Mouse (Mus musculus) ES-Bruce4 (cell line): ENCODE results near the gene Eif3b. TPM values are rescaled to one million over a fixed set of nuclear protein-coding genes. Genes with fewer than 3 reads are reported as not detected.

Experiments used
- H3K27ac ChIP-seq: 2 replicates; pipeline ENCODE4 v1.5.1; 2012; ENCODE audit warnings: low read length, inconsistent platforms; ENCODE audit not compliant: insufficient read depth
- H3K27me3 ChIP-seq: 2 replicates; pipeline ENCODE4 v1.6.1; 2012; ENCODE audit warnings: mild to moderate bottlenecking, low read length, inconsistent platforms; ENCODE audit not compliant: control insufficient read depth, poor library complexity, insufficient read depth, severe bottlenecking
- H3K36me3 ChIP-seq: 2 replicates; pipeline ENCODE4 v1.6.1; 2012; ENCODE audit warnings: inconsistent platforms, mild to moderate bottlenecking, low read length, moderate library complexity; ENCODE audit not compliant: control insufficient read depth, poor library complexity, insufficient read depth, severe bottlenecking
- H3K4me1 ChIP-seq: one replicate; pipeline ENCODE4 v1.8.1; 2011; ENCODE audit warnings: low read length; ENCODE audit not compliant: control insufficient read depth, insufficient read depth
- H3K4me3 ChIP-seq: 2 replicates; pipeline ENCODE4 v1.5.1; 2011; ENCODE audit warnings: low read depth, mild to moderate bottlenecking, low read length
- H3K9ac ChIP-seq: 2 replicates; pipeline ENCODE4 v1.6.1; 2012; ENCODE audit warnings: low read depth, mild to moderate bottlenecking, inconsistent platforms; ENCODE audit not compliant: poor library complexity, severe bottlenecking
- H3K9me3 ChIP-seq: replicated peaks from 2 replicates; pipeline ENCODE4 v1.6.1; 2012; ENCODE audit warnings: mild to moderate bottlenecking, low read length, inconsistent platforms; ENCODE audit not compliant: control insufficient read depth, poor library complexity, insufficient read depth, severe bottlenecking
- CTCF ChIP-seq: IDR thresholded peaks from one replicate; pipeline ENCODE4 v1.8.1; 2011; ENCODE audit warnings: low read depth, low read length
- EP300 ChIP-seq: IDR thresholded peaks from 2 replicates; pipeline ENCODE4 v1.6.1; 2011; ENCODE audit warnings: low read depth, low read length; ENCODE audit not compliant: insufficient read depth
- POLR2A ChIP-seq: IDR thresholded peaks from one replicate; pipeline ENCODE4 v1.8.1; 2011; ENCODE audit warnings: low read length; ENCODE audit not compliant: insufficient read depth
- polyA plus RNA-seq: library from polyadenylated mRNA; stranded (reverse); fragments of >200 nt; gene quantifications from 2 replicates; pipeline ENCODE4 v1.2.4, GENCODE M21; 2011; ENCODE audit warnings: low read depth; ENCODE audit not compliant: missing spikeins, insufficient read depth, insufficient read length

Gene Eif3b
- polyA plus RNA-seq, 1 experiment: 283 TPM

GRCm38 (mm10) chr5:140383559-140383958 is 35.6 kb upstream of the Eif3b start:
- no peak overlapping the region for H3K27ac ChIP-seq
- H3K36me3 ChIP-seq: no peaks in the 10 kb centered on the region

GRCm38 (mm10) chr5:140384462-140384861 is 34.7 kb upstream of the Eif3b start:
- Histone ChIP-seq H3K27me3 (no peaks in the 10 kb centered on the region), H3K36me3 (no peaks in the 10 kb centered on the region), H3K4me3 (no peak overlapping the region), H3K9me3 (no peaks in the 10 kb centered on the region), H3K4me1 (no peaks in the 10 kb centered on the region), H3K9ac (no peak overlapping the region), H3K27ac (no peak overlapping the region)
- TF ChIP-seq EP300 (no peak), POLR2A (no peak), CTCF (no peak)

More at GRCm38 (mm10) chr5:140383559-140383958, 35.6 kb upstream of the Eif3b start:
- Histone ChIP-seq H3K4me1 (peaks cover 1% of the 10 kb centered on the region), H3K9ac (no peak overlapping the region), H3K27me3 (no peaks in the 10 kb centered on the region), H3K9me3 (no peaks in the 10 kb centered on the region), H3K4me3 (no peak overlapping the region)
- no peak for TF ChIP-seq POLR2A
- no peak for TF ChIP-seq EP300
- no peak for TF ChIP-seq CTCF

GRCm38 (mm10) chr5:140387236-140387635 is 31.9 kb upstream of the Eif3b start:
- Histone ChIP-seq H3K9me3 (no peaks in the 10 kb centered on the region), H3K27me3 (no peaks in the 10 kb centered on the region), H3K9ac (no peak overlapping the region), H3K4me3 (no peak overlapping the region), H3K4me1 (no peaks in the 10 kb centered on the region), H3K27ac (no peak overlapping the region), H3K36me3 (no peaks in the 10 kb centered on the region)
- TF ChIP-seq EP300 (no peak), CTCF (no peak), POLR2A (no peak)

GRCm38 (mm10) chr5:140387816-140388510 is 31.2 kb upstream of the Eif3b start:
- no peaks in the 10 kb centered on the region for H3K27me3 ChIP-seq
- no peaks in the 10 kb centered on the region for H3K36me3 ChIP-seq
- H3K4me1 ChIP-seq: no peaks in the 10 kb centered on the region
- H3K27ac ChIP-seq: no peak overlapping the region
- no peaks in the 10 kb centered on the region for H3K9me3 ChIP-seq
- H3K4me3 ChIP-seq: no peak overlapping the region
- peak overlapping the region; percentile 74 for H3K9ac ChIP-seq
- TF ChIP-seq POLR2A: no peak
- no peak for TF ChIP-seq EP300
- no peak for TF ChIP-seq CTCF

- H3K4me1 ChIP-seq: no peaks in the 10 kb centered on the region
- no peaks in the 10 kb centered on the region for H3K27me3 ChIP-seq
- H3K4me3 ChIP-seq: peak within 1 kb of the TSS; percentile 85
- no peak within 1 kb of the TSS for H3K27ac ChIP-seq
- TF ChIP-seq EP300 (0 out of 2 replicates have a peak, but pooled peaks have one; percentile 1), CTCF (no peak), POLR2A (peak; percentile 17)
- H3K9ac ChIP-seq: peak within 1 kb of the TSS; percentile 74
- no peaks in the 10 kb centered on the region for H3K36me3 ChIP-seq
- H3K9me3 ChIP-seq: no peaks in the 10 kb centered on the region
Observed at GRCm38 (mm10) chr5:140388588-140389576, 30.2 kb upstream of the Eif3b start, which contains the start of gene Snx8. TSS of gene Snx8 (minus strand) at chr5:140389262.

- TF ChIP-seq EP300 (no peak), POLR2A (no peak), CTCF (no peak)
- no peaks in the 10 kb centered on the region for H3K4me1 ChIP-seq
- H3K4me3 ChIP-seq: peak overlapping the region; percentile 60
- no peaks in the 10 kb centered on the region for H3K27me3 ChIP-seq
- H3K36me3 ChIP-seq: no peaks in the 10 kb centered on the region
- no peak overlapping the region for H3K27ac ChIP-seq
- H3K9me3 ChIP-seq: no peaks in the 10 kb centered on the region
- no peak overlapping the region for H3K9ac ChIP-seq
Observed at GRCm38 (mm10) chr5:140389647-140390046, 29.5 kb upstream of the Eif3b start.
